Mouse (Mus musculus): ENCODE results near the gene Ift122. TPM values are rescaled to one million over a fixed set of nuclear protein-coding genes. Genes with fewer than 3 reads are reported as not detected.

Gene Ift122
- polyA plus RNA-seq (2012; ENCODE audit: insufficient read depth, low replicate concordance): 1.1 TPM in 1 of 2 replicates, not detected in the other

GRCm38 (mm10) chr6:115853091-115853813 is at the start of gene Ift122, which contains the start of gene Mbd4:
TSS of gene Ift122 (plus strand) at chr6:115853470.
TSS of gene Mbd4 (minus strand) at chr6:115853371.
- Histone ChIP-seq H3K4me1 (peaks cover 44% of the 10 kb centered on the region), H3K4me3 (replicated peaks) (peak within 1 kb of the TSS; percentile 97), H3K9me3 (no peaks in the 10 kb centered on the region), H3K27me3 (replicated peaks) (no peaks in the 10 kb centered on the region), H3K36me3 (replicated peaks; ENCODE audit: low read length) (peaks cover 26% of the 10 kb centered on the region)
- TF ChIP-seq FLI1 (IDR thresholded peaks at IDR 0.05; ENCODE audit: low read length) (0 out of 2 replicates have a peak, but pooled peaks have one; percentile 55), GATA1 (IDR thresholded peaks at IDR 0.05; ENCODE audit: borderline replicate concordance, low read length) (no peak)

GRCm38 (mm10) chr6:115803541-115804382 is 49.5 kb upstream of the Ift122 start:
- peaks cover 84% of the 10 kb centered on the region for H3K36me3 ChIP-seq (replicated peaks; ENCODE audit: low read length)
- TF ChIP-seq GATA1 (IDR thresholded peaks at IDR 0.05; ENCODE audit: borderline replicate concordance, low read length): no peak
- TF ChIP-seq FLI1 (IDR thresholded peaks at IDR 0.05; ENCODE audit: low read length): no peak

GRCm38 (mm10) chr6:115804432-115805192 is 48.7 kb upstream of the Ift122 start:
- no peaks in the 10 kb centered on the region for H3K9me3 ChIP-seq
- no peaks in the 10 kb centered on the region for H3K27me3 ChIP-seq (replicated peaks)
- H3K4me1 ChIP-seq: peaks cover 56% of the 10 kb centered on the region
- no peak overlapping the region for H3K4me3 ChIP-seq (replicated peaks)
- TF ChIP-seq GATA1 (IDR thresholded peaks at IDR 0.05; ENCODE audit: borderline replicate concordance, low read length) (no peak), FLI1 (IDR thresholded peaks at IDR 0.05; ENCODE audit: low read length) (no peak)
- peaks cover 76% of the 10 kb centered on the region for H3K36me3 ChIP-seq (replicated peaks; ENCODE audit: low read length)

More at GRCm38 (mm10) chr6:115803541-115804382, 49.5 kb upstream of the Ift122 start:
- no peaks in the 10 kb centered on the region for H3K9me3 ChIP-seq
- H3K4me1 ChIP-seq: peaks cover 52% of the 10 kb centered on the region
- no peak overlapping the region for H3K4me3 ChIP-seq (replicated peaks)
- H3K27me3 ChIP-seq (replicated peaks): no peaks in the 10 kb centered on the region

- Histone ChIP-seq H3K4me3 (replicated peaks) (peak overlapping the region; percentile 93), H3K9me3 (no peaks in the 10 kb centered on the region), H3K4me1 (peaks cover 60% of the 10 kb centered on the region), H3K27me3 (replicated peaks) (no peaks in the 10 kb centered on the region), H3K36me3 (replicated peaks; ENCODE audit: low read length) (peaks cover 50% of the 10 kb centered on the region)
- no peak for TF ChIP-seq GATA1 (IDR thresholded peaks at IDR 0.05; ENCODE audit: borderline replicate concordance, low read length)
- no peak for TF ChIP-seq FLI1 (IDR thresholded peaks at IDR 0.05; ENCODE audit: low read length)
Observed at GRCm38 (mm10) chr6:115807464-115808195, 45.6 kb upstream of the Ift122 start.

GRCm38 (mm10) chr6:115808196-115808487 is 45.1 kb upstream of the Ift122 start:
- peaks cover 45% of the 10 kb centered on the region for H3K36me3 ChIP-seq (replicated peaks; ENCODE audit: low read length)
- H3K9me3 ChIP-seq: no peaks in the 10 kb centered on the region
- no peak for TF ChIP-seq FLI1 (IDR thresholded peaks at IDR 0.05; ENCODE audit: low read length)
- no peak for TF ChIP-seq GATA1 (IDR thresholded peaks at IDR 0.05; ENCODE audit: borderline replicate concordance, low read length)
- H3K27me3 ChIP-seq (replicated peaks): no peaks in the 10 kb centered on the region
- H3K4me1 ChIP-seq: peaks cover 62% of the 10 kb centered on the region
- peak overlapping the region; percentile 93 for H3K4me3 ChIP-seq (replicated peaks)

- peaks cover 64% of the 10 kb centered on the region for H3K4me1 ChIP-seq
- H3K27me3 ChIP-seq (replicated peaks): no peaks in the 10 kb centered on the region
- H3K36me3 ChIP-seq (replicated peaks; ENCODE audit: low read length): peaks cover 42% of the 10 kb centered on the region
- H3K4me3 ChIP-seq (replicated peaks): peak within 1 kb of the TSS; percentile 93
- TF ChIP-seq FLI1 (IDR thresholded peaks at IDR 0.05; ENCODE audit: low read length) (peak; percentile 47; the same call in 1 of the 2 replicates), GATA1 (IDR thresholded peaks at IDR 0.05; ENCODE audit: borderline replicate concordance, low read length) (no peak)
- no peaks in the 10 kb centered on the region for H3K9me3 ChIP-seq
Observed at GRCm38 (mm10) chr6:115808488-115809231, 44.6 kb upstream of the Ift122 start, which contains the start of gene Rpl32. TSS of gene Rpl32 (minus strand) at chr6:115808747.

GRCm38 (mm10) chr6:115811606-115812005 is 41.7 kb upstream of the Ift122 start:
- Histone ChIP-seq H3K27me3 (replicated peaks) (no peaks in the 10 kb centered on the region), H3K36me3 (replicated peaks; ENCODE audit: low read length) (peaks cover 14% of the 10 kb centered on the region), H3K4me3 (replicated peaks) (no peak overlapping the region), H3K4me1 (peaks cover 62% of the 10 kb centered on the region), H3K9me3 (no peaks in the 10 kb centered on the region)
- TF ChIP-seq FLI1 (IDR thresholded peaks at IDR 0.05; ENCODE audit: low read length) (no peak), GATA1 (IDR thresholded peaks at IDR 0.05; ENCODE audit: borderline replicate concordance, low read length) (no peak)

GRCm38 (mm10) chr6:115814104-115814503 is 39.2 kb upstream of the Ift122 start:
- peaks cover 5% of the 10 kb centered on the region for H3K36me3 ChIP-seq (replicated peaks; ENCODE audit: low read length)
- TF ChIP-seq GATA1 (IDR thresholded peaks at IDR 0.05; ENCODE audit: borderline replicate concordance, low read length) (peak; percentile 26; the same call in 1 of the 3 replicates), FLI1 (IDR thresholded peaks at IDR 0.05; ENCODE audit: low read length) (no peak)
- H3K9me3 ChIP-seq: no peaks in the 10 kb centered on the region
- H3K4me3 ChIP-seq (replicated peaks): peak overlapping the region; percentile 82
- H3K27me3 ChIP-seq (replicated peaks): no peaks in the 10 kb centered on the region
- H3K4me1 ChIP-seq: peaks cover 73% of the 10 kb centered on the region
